Mouse (Mus musculus): Measurements from ENCODE around the gene Kif24.
A peak's percentile ranks its signal among the peaks of the same experiment; 100 is the strongest.
"Not testable (repeated sequence)": the region's sequence is repeated elsewhere in the genome, so short reads cannot be mapped to it uniquely, and the experiment has no call there.

Gene Kif24

DNA sequence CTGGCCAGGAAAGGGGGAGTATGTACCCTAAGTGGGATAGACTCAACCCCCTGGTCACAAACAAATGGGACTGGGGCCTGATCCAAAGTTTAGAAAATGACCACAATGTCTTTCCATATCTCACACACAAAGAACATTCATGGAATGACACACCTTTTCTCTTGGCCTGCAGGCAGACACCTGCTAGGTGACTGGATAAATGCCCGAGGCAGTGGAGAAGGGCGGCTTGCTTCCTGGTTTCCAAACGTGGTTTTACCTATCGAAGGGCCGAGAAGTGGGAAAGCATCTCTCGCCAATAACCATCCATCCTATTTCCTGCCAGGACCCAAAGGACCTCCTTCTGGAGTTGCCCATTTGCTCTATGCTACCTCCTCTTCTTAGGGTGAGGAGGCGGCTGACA, 28.3 kb upstream of the Kif24 start:
- DNase-seq (ENCODE audit: low spot score), result no peak

DNA sequence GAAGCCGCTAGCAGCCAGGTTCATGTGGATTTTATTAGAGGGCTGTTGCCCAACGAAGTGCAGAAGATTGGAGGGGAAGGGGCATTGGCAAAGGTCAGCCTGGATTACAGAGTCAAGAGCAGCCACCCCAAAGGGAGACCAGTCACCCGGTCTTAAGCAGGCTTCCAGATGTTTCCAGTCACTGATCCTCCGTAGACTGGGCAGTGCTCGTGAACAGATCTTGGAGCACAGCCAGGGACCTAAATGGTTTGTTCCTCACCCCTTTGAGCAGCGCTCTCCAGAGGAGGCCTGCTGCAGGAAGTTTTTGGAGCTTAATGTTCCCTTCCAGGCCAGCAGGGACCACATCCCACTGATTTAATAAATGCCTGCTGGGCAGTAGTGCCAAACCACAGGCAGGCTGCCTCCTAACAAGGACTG, 16.9 kb upstream of the Kif24 start:
- DNase-seq (ENCODE audit: low spot score), result peak; percentile 89

DNA sequence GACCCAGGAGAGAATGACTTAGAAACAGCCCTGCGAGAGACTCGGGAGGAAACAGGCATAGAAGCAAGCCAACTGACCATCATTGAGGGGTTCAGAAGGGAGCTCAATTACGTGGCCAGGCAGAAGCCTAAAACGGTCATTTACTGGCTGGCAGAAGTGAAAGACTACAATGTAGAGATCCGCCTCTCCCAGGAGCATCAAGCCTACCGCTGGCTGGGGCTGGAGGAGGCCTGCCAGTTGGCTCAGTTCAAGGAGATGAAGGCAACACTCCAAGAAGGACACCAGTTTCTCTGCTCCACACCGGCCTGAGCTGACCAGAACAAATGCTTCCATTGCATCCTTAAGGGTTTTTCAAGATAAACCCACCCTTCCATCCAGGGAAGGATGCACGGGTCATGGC, 15.6 kb upstream of the Kif24 start:
- DNase-seq (ENCODE audit: low spot score), result no peak

DNA sequence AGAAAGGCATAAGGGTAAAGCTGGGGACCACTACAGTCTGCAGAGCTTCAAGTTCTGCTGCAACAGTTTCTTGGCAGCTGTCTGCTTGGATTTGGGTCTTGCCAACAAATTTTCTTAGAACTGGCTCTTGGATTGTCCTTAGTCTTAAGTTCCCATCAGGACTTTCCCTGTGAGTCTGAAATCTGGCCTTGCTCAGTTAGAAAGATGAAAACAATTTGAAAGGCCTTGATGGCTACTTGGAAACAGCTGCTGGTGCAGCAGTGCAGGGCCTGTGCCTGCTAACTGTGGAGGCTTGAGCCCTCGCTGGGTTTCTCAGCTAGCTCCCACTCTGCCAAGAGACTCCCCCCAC, 14.7 kb upstream of the Kif24 start:
- DNase-seq (ENCODE audit: low spot score), result no peak

DNA sequence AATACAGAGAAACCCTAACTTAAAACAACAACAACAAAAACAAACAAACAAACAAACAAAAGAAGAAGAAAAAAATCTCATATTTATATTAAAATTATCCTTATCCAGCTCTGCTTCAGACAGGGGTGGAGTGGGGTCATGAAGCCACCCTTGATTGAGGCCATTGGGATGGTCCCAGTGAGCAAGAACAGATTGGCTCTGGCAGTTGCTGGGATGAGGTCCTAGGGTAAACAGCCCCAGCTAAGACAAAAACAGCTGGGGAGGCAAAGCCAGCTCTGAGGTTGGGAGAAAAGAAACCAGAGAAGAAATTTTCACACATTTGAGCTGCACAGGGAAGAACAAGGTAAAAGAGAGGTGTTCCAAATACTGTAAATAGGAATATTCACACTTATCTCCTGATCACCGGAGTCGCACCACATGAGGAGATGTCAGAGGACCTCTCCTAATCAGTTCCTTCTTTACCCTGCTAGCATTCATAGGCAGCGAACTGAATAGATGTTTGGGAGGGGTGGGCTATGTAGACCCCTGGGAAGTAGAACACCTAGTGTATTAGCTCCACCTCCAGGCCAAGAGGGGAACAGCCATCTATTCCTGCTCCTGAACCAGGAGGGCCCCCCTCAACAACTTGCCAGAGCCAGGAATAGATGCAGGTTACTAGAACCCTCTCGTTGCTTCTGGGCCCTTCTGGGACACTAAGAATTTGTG, 14.2 kb upstream of the Kif24 start:
- DNase-seq (ENCODE audit: low spot score), result no peak

DNA sequence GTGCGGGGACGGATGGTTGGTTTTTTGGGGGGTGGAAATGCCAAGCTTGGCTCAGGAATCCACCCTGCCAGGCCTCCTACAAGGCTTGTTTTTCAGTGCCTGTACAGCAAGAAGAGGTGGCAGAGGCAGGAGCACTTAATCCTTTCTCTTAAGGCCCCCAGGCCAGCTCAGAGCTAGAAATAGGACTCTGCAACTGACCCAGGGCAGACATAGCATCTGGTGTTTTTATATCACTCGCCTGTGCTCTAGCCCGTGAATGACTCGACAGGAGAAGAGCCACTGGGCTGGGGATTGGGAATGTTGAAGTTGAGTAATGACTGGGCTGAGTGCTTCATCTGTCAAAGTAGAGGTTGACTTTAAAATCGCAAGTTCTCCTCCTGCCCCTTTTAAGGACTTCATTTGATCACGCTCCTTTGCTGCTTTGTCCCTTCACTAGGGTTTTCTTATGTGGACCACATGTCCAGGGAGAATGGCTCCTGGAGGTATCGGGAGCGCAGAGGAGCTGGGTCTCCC, 13.0 kb upstream of the Kif24 start:
- no peak for DNase-seq (ENCODE audit: low spot score)

DNA sequence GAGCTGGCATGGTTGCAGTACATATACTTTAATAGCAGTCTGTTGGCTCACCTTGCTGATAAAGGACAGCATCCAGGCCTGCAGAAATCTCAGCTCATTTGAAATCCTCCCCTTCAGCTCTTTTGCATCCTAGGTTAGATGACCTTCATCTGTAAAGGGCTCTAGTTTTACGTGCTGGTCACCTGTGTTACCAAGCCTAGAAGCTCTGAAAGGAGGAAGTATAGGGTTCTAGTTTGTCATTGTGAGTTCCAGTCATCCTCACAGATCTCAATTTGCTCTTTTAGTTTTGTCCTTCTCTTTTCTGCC, 6.7 kb upstream of the Kif24 start:
- DNase-seq (ENCODE audit: low spot score), result no peak

DNA sequence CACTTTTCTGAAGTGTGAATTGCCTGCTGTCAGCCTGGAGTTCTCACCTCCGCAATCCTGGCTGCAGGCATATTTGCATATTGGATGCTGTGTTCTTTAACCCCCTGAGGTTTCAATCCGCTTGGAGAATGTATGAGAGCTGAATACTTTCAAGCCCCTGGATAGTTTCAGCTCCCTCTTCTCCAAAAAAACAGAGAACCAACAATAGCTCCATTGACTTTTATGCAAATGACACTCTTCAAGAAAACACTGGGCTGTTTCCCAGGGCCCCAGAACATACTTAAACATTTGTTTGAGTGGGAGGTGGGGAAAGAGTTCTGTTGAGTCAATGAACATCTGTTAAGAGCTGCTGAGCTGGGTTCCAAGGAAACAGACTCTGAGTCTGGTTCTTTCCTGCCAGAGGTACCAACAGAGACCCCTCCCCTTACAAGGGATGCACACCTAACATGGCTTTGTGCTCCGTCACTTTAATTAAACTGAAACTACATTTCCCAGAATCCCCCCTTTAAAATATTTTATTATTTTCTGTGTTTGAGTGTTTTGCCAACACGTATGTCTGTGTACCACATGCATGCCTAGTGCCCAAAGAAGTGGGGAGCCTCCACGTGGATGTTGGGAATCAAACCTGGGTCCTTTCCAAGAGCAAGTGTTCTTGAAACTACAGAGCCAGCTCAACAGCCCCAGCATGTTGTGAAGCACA, 6.1 kb upstream of the Kif24 start:
- no peak for DNase-seq (ENCODE audit: low spot score)

DNA sequence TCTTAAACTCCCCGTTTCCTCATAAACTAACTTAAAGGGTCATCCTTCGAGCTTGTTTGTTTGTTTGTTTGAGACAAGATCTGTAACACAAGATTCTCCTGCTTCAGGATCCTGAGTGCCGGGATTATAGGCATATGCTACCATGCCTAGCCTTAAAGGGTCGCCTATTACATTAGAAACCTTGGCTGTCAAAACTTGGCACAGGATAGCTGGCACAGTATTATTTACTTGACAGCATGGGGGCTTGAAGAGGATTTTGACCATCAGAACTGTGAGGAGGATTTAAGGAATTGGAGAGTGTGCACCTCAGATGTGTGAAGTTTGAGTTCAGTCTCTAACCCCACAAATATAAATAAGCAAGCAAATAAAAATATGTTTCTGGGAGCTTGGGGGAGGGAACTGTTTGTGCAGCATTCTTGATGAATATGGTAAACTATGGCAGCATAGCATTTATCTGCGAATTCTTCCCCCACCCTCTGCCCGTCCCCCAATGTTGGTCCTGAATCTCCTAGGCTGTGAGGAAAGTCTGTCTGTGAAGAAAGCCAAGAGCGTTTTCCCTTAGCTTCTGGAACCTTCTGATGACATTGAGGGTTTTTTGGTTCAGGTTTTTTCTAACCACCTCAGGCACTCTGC, 5.5 kb upstream of the Kif24 start:
- DNase-seq (ENCODE audit: low spot score), result no peak

DNA sequence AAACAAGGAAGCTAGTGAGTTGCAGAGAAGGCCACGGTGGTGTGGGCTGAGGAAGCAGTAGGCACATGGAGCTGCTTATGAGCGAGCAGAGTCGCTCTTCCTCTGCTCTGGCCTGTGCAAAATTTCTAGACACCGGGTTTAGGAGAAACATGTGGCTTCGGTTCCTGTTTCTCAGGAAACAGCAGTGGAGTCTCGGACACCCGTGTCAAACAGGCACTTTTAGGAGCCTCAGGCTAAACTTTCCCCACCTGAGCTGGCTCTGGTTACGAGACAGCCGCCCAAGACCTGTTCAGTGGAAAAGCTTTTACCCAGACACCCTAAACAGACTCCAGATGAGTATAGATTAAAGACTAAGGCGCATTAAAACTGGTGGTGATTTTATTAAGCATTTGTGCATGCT, 4.5 kb upstream of the Kif24 start:
- peak; percentile 46 for DNase-seq (ENCODE audit: low spot score)

DNA sequence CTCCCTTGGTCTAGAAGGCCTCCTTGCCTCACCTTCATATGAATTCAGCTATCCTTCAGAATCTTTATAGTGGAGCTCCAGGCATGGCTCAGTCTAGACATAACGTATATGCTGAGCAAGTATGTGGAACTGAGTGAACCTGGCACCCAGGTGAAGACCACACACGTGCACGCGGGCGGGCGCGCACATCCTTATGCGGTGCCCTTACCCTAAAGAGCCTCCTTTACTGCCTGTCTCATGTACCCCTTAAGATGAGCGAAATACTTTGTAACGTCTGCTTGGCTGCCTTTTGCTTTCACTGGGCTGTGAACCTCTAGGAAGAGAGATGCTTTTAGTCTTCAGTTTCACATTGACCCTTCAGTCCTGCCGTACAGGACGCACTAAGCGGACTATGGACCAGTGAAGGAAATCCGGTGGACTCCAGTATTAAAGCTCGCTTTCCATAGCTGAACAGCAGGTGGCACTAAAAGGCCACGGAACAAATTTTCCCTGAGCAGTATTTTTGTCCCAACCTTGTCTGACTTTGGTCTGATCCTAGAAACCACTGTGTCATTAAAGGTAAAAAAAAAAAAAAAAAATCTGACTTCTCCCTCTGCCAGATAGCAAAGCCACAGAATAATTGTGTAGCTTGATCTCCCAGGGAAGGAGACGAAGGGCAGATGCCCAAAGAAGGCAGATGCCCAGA, 3.9 kb upstream of the Kif24 start:
- peak; percentile 81 for DNase-seq (ENCODE audit: low spot score)

DNA sequence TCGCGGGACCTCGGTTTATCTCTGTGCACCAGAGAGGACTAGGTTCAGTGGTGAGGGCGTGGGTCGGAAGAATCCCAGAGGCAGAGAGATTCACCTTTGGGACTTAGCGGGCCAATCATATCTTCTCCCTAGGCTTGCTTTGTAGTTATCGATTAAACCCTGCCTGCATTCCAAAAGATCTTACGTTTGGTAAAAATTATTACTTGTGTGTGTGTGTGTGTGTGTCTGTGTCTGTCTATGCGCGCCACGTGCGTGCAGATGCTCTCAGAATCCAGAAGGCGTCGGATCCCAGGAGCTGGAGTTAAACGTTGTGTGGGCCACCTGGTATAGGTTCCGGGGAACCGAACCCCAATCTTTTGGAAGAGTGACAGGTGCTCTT, 589 bp upstream of the Kif24 start:
- no peak for DNase-seq (ENCODE audit: low spot score)

DNA sequence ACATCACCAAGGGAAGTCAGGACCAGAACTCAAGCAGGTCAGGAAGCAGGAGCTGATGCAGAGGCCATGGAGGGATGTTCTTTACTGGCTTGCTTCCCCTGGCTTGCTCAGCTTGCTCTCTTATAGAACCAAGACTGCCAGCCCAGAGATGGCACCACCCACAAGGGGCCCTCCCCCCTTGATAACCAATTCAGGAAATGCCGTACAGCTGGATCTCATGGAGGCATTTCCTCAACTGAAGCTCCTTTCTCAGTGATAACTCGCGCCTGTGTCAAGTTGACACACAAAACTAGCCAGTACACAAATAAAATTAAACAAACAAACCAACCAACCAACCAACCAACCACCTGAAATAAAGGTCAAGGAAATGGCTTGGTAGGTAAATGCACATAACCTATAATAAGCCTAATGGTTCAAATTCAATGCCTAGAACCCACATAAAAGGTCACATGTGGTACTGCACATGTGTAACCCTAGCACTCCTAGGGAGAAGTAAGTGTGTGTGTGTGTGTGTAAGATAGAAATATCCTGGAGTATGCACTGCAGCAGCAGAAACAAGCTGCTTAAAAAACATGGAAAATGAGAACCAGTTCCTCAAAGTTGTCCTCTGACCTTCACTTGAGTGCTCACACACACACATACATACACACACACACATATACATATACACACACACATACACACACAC, 1.5 kb downstream of the Kif24 start:
- not testable (repeated sequence) for DNase-seq (ENCODE audit: low spot score)

DNA sequence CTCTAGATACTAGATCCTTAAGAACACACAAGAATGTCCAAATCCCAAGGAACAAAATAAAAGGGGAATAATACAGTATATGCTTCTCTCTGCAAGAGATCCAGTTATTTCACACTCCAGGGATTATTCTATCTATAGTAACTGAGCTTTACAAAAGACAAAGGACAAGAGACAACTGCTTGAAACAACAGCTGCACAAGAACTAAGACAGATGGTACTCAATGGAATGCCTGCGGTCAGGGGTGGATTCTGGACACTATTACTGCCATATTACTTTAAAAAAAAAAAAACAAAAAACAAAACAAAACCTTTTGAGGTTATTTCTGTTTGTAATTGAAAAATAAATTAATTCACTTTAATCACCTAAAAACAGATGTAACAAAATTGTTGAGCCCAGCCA, 4.0 kb downstream of the Kif24 start:
- no peak for DNase-seq (ENCODE audit: low spot score)

DNA sequence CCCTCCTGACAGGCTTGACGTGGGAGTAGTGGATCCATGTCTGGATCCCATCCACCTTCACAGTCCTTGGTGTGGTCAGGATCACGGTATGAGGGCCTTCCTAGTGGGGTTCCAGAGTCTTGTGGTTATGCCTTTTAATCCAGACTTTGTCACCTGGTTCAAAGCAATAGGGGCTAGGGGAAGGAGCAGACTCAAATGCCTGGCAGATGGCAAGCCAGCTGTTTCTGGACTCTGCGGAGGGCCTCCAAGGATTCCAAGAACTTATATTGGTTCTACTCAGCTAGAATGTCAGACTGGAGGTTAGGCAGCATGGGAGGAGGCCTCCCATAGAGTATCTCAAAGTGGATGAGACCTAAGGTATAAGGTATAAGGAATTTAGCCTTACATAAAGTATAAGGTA, 17.1 kb downstream of the Kif24 start:
- no peak for DNase-seq (ENCODE audit: low spot score)

DNA sequence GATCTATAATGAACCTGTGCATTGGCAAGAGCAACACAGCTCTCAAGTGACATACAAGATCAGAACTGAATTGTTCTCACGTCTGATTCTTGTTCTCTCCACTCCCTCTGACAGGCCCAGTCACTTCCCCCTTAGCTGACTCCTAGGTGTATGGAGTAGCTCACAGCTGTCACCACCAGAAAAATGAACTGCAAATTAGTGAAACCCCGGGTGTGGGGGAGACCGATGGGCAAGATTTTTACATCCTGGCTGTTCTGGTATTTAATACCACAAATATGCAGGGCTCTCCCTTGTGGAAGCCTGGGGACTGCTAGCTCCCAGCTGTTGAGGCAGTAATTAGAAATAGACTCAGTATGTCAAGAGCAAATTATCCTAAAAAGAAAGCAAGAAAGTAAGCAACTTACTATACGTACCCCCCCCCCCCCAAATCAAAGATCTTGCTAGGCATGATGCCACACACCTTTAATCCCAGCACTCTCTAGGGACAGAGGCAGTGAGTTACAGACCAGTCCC, 21.8 kb downstream of the Kif24 start:
- DNase-seq (ENCODE audit: low spot score), result peak; percentile 6

DNA sequence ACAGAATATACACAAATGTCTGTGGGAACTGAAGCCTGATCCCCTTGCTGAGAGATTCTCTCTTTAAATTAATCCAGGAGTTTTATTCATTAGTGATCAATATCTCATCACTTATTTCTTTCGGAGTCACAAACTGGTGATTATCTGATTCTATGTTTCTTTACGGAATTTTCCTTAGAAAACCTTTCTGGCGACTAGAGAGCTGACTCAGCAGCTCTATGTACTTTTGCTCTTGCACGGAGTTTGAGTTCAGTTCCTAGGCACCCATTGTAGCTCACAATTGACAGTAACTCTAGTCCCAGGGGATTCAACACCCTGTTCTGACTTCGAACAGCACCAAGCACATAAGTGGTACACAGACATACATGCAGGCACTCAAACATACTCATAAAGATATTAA, 25.8 kb downstream of the Kif24 start:
- no peak for DNase-seq (ENCODE audit: low spot score)

DNA sequence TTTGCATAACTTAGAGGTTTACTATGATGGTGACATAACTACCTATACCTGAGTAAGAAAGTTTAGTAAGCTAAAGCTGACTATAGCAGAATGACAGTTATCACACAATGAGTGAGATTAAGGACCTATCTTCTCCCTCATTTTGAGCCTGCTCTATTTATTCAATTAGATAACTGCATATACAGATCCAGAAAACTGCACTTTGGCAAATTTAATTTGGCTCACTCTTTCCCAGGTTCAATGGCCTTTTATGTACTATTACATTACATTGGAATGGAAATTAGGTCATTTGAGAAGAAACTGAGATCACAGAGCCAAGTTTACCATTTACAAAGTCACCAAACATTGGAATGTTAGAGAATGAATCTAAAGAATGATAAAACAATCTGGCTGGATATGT, 47.7 kb downstream of the Kif24 start:
- DNase-seq (ENCODE audit: low spot score), result no peak

DNA sequence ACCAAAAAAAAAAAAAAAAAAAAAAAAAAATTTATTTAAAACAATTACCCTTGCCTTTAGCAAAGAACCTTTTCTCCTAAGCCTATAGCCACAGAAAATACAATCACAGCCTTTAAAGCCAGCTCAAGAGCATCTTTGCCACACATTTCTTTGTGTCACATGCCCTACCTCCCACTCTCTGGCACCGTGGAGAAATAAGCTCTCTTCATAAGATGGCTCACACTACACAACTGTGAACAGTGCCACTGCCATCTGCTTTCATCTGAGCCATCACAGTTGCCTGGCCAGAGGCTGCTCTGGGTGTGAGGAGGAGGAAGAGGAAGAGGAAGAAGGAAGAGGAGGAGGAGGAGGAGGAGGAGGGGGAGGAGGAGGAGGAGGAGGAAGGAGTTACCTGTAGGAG, 55.3 kb downstream of the Kif24 start:
- no peak for DNase-seq (ENCODE audit: low spot score)

DNA sequence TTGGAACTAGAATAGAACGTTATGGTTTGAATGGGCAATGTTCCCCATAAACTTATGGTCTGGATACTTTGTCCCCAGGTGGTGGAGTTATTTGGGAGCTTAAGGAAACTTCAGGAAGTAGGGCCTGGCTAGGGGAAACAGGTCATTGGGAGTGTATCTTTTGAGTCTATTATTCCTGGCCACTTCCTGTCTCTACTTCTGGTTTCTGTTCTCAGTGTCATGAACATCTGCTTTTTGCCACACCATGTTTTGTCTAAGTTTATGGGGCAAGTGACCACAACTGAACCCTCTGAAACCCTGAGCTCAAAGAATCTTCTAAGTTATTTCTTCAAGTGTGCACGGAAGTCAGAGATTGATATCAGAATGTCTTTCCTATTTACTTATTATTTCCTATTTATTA, 57.3 kb downstream of the Kif24 start:
- DNase-seq (ENCODE audit: low spot score), result no peak

DNA sequence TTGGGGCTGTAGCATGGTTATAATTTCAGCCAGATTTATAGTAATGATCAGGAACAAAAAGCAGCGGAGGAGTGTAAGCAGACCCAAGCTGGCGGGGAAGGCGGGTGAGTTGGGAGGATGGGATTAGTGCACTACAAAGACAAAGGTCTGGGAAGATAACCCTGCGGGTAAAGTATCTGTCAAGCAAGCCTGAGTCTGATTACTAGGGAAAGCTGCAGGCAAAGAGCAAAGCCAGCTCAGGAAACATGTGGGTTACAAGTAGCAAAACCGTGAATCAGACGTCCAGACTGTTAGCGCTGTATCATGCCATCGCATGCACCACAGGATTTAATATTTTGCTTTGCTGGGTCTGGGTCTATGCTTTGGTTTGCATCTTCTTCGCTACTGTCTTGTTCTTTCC, 58.1 kb downstream of the Kif24 start:
- no peak for DNase-seq (ENCODE audit: low spot score)

DNA sequence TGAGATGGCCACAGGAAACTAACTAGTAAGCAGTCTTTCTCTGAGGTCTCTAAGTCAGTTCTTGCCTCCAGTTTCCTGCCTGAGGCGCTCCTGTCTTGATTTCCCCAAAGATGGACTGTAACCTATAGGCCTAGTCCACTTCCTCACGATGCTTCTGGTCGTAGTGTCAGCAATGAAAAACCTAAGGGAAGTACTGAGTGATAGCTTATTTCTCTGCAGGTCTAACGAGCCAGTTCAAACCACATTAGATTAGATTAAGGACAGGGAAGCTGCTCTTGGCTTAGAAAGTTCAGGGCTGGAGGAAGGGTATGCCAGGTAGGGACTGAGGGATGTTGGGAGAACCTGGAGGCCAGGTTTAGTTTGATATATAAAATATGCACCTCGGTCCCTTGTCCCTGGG, 63.1 kb downstream of the Kif24 start:
- DNase-seq (ENCODE audit: low spot score), result no peak

Data from MN1 (cell line).